Mouse (Mus musculus): Measurements from ENCODE around the gene Cox6a2. TPM values are rescaled to one million over a fixed set of nuclear protein-coding genes. Genes with fewer than 3 reads are reported as not detected.
"Not testable (repeated sequence)": the region's sequence is repeated elsewhere in the genome, so short reads cannot be mapped to it uniquely, and the experiment has no call there.

The Cox6a2 gene
- polyA plus RNA-seq, 1 experiment, result 7.2 TPM

DNA sequence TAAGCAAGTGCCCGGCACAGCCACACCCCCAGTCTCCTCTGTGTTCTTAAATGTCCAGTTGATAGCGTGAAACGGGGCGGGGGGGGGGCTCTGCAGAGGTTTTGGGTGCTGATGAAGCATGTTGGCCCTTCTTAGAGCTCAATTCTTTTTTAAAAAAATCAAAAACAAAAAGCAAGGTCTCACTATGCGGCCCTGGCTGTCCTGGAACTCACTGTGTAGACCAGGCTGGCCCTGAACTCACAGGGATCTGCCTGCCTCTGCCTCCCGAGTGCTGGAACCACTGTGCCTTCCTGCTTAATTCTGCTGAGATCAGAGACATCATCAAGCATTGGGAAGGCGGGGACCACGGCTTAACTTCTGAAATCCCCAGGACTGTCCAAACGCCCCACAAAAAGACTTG lies 4.6 kb downstream of the Cox6a2 start:
- TF ChIP-seq GATA1 (IDR thresholded peaks at IDR 0.05; ENCODE audit: borderline replicate concordance, low read length) (no peak), FLI1 (IDR thresholded peaks at IDR 0.05; ENCODE audit: low read length) (no peak)
- Histone ChIP-seq H3K27me3 (replicated peaks) (peaks cover 30% of the 10 kb centered on the region), H3K9me3 (no peaks in the 10 kb centered on the region), H3K4me1 (peaks cover 8% of the 10 kb centered on the region; the same call in 1 of the 2 replicates), H3K36me3 (replicated peaks; ENCODE audit: low read length) (no peaks in the 10 kb centered on the region), H3K4me3 (replicated peaks) (no peak overlapping the region)

DNA sequence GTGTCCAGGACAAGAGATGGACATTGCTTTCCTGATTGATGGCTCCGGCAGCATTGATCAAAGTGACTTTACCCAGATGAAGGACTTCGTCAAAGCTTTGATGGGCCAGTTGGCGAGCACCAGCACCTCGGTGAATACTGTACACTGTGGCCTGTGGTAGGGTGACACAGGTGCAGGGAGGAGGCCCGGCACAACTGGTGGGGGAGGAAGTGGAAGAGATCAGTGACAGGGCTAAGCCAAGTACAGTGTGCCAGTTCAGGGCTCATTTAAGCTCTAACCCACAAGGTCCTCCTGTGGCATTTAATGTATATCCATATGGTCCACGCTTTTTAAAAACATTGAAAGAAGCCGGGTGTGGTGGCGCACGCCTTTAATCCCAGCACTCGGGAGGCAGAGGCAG lies 24.5 kb downstream of the Cox6a2 start:
- H3K9me3 ChIP-seq, result no peaks in the 10 kb centered on the region
- H3K27me3 ChIP-seq (replicated peaks), result peaks cover 41% of the 10 kb centered on the region
- H3K36me3 ChIP-seq (replicated peaks; ENCODE audit: low read length), result no peaks in the 10 kb centered on the region
- no peak overlapping the region for H3K4me3 ChIP-seq (replicated peaks)
- peaks cover 20% of the 10 kb centered on the region for H3K4me1 ChIP-seq
- TF ChIP-seq GATA1 (IDR thresholded peaks at IDR 0.05; ENCODE audit: borderline replicate concordance, low read length) (no peak), FLI1 (IDR thresholded peaks at IDR 0.05; ENCODE audit: low read length) (no peak)

DNA sequence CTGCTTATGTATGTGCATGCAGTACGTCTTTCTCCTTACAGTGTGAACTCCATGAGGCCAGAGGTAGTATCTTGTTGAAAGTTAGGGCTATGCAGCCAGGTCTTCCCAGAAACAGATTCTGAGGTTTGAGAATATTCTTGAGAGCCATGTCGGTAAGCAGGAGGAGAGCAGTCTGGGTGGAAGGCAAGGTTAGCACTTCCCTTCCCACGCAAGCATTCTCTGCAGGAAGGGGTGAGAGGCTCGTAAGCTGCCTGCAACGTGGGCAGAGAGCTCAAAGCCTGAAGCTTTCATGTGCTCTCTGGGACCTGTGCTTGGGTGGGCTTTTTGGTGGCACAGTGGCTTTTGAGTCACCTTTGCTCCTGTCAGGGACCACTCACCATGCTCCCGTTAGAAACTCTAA lies 25.6 kb downstream of the Cox6a2 start:
- Histone ChIP-seq H3K36me3 (replicated peaks; ENCODE audit: low read length) (no peaks in the 10 kb centered on the region), H3K27me3 (replicated peaks) (peaks cover 37% of the 10 kb centered on the region), H3K4me3 (replicated peaks) (peak overlapping the region; percentile 71), H3K9me3 (no peaks in the 10 kb centered on the region), H3K4me1 (peaks cover 20% of the 10 kb centered on the region)
- TF ChIP-seq FLI1 (IDR thresholded peaks at IDR 0.05; ENCODE audit: low read length) (no peak), GATA1 (IDR thresholded peaks at IDR 0.05; ENCODE audit: borderline replicate concordance, low read length) (no peak)

DNA sequence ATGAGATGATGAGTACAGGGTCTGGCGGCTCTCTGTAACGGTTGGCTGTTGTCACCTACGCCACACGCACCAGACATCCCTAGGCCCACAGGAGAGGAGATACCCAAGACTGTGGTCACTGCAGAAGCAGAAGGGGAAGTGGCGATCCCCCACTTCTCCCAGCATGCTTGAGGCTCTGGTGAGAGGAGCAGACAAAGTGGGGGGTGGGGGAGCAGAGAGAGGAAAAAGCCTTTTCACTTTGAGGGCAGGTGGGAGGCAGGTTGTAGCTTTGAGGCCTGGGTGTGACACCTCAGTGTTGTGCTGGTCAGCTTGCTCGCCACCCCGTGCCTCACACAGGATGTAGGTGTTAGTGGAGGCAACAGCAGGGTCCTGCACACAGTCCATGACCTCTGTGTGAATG lies 26.1 kb downstream of the Cox6a2 start:
- H3K9me3 ChIP-seq, result no peaks in the 10 kb centered on the region
- H3K4me3 ChIP-seq (replicated peaks), result peak overlapping the region; percentile 71
- no peaks in the 10 kb centered on the region for H3K36me3 ChIP-seq (replicated peaks; ENCODE audit: low read length)
- H3K27me3 ChIP-seq (replicated peaks), result peaks cover 42% of the 10 kb centered on the region
- H3K4me1 ChIP-seq, result peaks cover 20% of the 10 kb centered on the region
- no peak for TF ChIP-seq GATA1 (IDR thresholded peaks at IDR 0.05; ENCODE audit: borderline replicate concordance, low read length)
- TF ChIP-seq FLI1 (IDR thresholded peaks at IDR 0.05; ENCODE audit: low read length), result no peak

DNA sequence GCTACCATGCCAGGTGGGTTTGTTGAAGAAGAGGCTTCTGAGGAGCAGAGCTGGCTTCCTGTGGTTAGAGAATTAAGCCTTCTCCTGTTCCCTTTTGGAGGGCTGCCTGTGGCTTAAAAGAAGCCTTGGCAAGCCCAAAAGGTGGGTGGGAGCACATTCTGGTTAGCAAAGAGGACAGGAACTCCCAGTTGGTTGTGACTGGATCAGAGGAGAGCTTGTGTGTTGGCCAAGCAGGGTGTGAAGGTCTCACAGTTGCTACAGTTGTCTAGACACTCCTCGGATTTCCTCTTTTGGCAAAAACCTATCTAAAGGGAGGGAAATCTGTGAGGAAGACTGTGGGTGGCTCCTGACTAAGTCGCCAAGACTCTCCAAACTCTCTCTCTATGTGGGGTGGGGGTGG lies 27.8 kb downstream of the Cox6a2 start:
- Histone ChIP-seq H3K4me3 (replicated peaks) (no peak overlapping the region), H3K36me3 (replicated peaks; ENCODE audit: low read length) (no peaks in the 10 kb centered on the region), H3K27me3 (replicated peaks) (peaks cover 44% of the 10 kb centered on the region), H3K4me1 (peaks cover 20% of the 10 kb centered on the region), H3K9me3 (no peaks in the 10 kb centered on the region)
- no peak for TF ChIP-seq FLI1 (IDR thresholded peaks at IDR 0.05; ENCODE audit: low read length)
- TF ChIP-seq GATA1 (IDR thresholded peaks at IDR 0.05; ENCODE audit: borderline replicate concordance, low read length), result no peak

DNA sequence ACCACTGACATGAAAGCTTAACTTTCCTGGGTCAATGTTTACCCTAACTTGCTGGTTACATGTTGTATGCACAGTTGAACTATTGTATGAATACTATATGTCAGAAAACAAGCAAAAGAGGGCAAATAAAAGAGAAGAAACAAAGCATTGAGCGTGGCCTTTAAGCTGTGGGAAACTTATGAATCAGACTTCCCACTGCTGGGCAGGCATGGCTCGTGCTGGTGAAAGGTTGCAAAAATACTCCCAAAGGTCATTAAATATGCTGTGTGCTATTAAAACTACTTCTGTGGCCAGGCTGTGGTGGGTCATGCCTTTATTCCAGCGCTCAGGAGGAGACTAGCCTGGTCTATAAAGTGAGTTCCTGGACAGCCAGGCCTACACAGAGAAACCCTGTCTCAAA lies 36.2 kb downstream of the Cox6a2 start:
- Histone ChIP-seq H3K36me3 (replicated peaks; ENCODE audit: low read length) (no peaks in the 10 kb centered on the region), H3K4me3 (replicated peaks) (no peak overlapping the region), H3K27me3 (replicated peaks) (peaks cover 12% of the 10 kb centered on the region), H3K9me3 (no peaks in the 10 kb centered on the region), H3K4me1 (no peaks in the 10 kb centered on the region)
- TF ChIP-seq GATA1 (IDR thresholded peaks at IDR 0.05; ENCODE audit: borderline replicate concordance, low read length), result no peak
- no peak for TF ChIP-seq FLI1 (IDR thresholded peaks at IDR 0.05; ENCODE audit: low read length)

DNA sequence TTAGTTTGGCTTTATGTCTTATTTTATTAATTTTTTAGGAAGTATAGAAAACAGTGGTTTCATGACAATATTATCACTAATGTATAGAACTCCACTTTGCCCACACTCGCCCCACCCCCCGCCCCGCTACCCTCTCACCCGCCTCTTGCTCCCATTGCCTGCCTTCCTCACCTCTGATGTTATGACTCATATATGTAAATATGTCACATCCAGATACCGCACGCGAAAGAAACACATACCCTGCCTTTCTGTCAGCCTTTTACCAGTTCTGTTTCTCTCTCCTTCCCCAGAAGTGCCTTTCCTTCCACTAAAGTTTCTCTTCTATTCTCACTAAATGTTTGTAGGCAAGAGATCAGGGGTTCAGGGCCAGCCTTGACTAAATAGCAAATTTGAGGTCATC lies 39.8 kb downstream of the Cox6a2 start:
- TF ChIP-seq FLI1 (IDR thresholded peaks at IDR 0.05; ENCODE audit: low read length), result no peak
- no peak for TF ChIP-seq GATA1 (IDR thresholded peaks at IDR 0.05; ENCODE audit: borderline replicate concordance, low read length)
- H3K36me3 ChIP-seq (replicated peaks; ENCODE audit: low read length), result no peaks in the 10 kb centered on the region
- H3K27me3 ChIP-seq (replicated peaks), result peaks cover 5% of the 10 kb centered on the region
- H3K9me3 ChIP-seq, result 0 out of 2 replicates have a peak, but pooled peaks cover 4% of the 10 kb centered on the region
- no peak overlapping the region for H3K4me3 ChIP-seq (replicated peaks)
- no peaks in the 10 kb centered on the region for H3K4me1 ChIP-seq

DNA sequence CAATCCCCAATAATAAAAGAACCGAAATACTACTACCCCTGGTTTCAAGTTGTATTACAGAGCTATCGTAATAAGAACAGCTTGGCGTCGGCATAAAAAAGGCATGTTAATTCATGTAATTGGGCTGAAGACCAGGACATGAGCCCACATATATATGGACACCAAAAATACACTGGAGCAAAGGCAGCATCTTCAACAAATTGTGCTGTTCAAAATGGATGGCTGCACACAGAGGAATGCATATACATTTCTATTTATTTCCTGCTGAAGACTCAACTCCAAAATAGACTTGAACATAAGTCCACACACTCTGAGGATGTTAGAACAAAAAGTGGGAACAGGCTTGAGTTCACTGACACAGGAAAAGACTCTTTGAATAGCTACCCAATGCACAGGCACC lies 42.2 kb downstream of the Cox6a2 start:
- Histone ChIP-seq H3K27me3 (replicated peaks) (peaks cover 3% of the 10 kb centered on the region), H3K9me3 (0 out of 2 replicates have a peak, but pooled peaks cover 4% of the 10 kb centered on the region), H3K36me3 (replicated peaks; ENCODE audit: low read length) (no peaks in the 10 kb centered on the region), H3K4me1 (no peaks in the 10 kb centered on the region), H3K4me3 (replicated peaks) (no peak overlapping the region)
- TF ChIP-seq FLI1 (IDR thresholded peaks at IDR 0.05; ENCODE audit: low read length) (no peak), GATA1 (IDR thresholded peaks at IDR 0.05; ENCODE audit: borderline replicate concordance, low read length) (no peak)

DNA sequence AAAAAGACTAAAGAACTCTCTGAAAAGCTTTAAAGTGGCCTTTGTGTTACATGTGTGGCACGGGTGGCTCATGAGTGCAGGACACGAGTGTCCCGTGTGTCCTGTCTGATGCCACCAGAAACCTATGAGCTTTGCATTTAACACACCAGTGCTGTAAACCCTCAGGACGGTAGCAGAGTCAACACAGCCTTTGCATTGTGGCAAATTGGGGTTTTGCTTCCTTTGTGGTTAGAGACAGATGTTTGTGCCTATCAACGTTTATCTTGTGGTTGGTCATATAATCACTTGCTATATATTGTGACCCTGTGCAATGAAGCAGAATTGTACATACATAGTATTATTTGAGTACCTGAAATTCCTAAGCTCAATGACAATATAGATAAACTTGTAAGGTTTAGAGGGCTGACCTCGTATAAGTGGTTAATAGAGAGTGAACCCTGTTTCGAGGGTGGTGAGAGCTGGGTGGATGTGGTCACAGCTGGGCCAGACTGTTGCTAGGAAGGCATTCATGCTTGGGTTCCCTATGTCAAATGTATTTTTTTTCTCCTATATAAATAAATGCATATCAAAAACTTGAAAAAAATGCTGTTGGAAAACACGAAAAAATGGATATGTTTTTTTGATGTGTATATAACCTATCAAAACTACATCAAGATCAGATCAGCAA lies 47.4 kb downstream of the Cox6a2 start:
- not testable (repeated sequence) for H3K36me3 ChIP-seq (replicated peaks; ENCODE audit: low read length); H3K27me3 ChIP-seq (replicated peaks); H3K4me1 ChIP-seq; H3K4me3 ChIP-seq (replicated peaks); H3K9me3 ChIP-seq

Other genes with a start within 250 kb of the Cox6a2 start
- 25.6 and 318 TPM in 2 replicates for gene Fus, start 238.9 kb downstream of the Cox6a2 start, polyA plus RNA-seq (2012; ENCODE audit: insufficient read depth, low replicate concordance)
- 1.1 and 17.0 TPM in 2 replicates for gene Pycard, start 212.5 kb downstream of the Cox6a2 start, polyA plus RNA-seq (2012; ENCODE audit: insufficient read depth, low replicate concordance)
- 0.50 TPM in 1 of 2 replicates, not detected in the other for gene Trim72, start 202.4 kb downstream of the Cox6a2 start, polyA plus RNA-seq (2012; ENCODE audit: insufficient read depth, low replicate concordance)
- 0.69 and 6.0 TPM in 2 replicates for gene Itgam, start 143.7 kb downstream of the Cox6a2 start, polyA plus RNA-seq (2012; ENCODE audit: insufficient read depth, low replicate concordance)
- not detected in 2 replicates for gene Gm49368, start 143.7 kb downstream of the Cox6a2 start, polyA plus RNA-seq (2012; ENCODE audit: insufficient read depth, low replicate concordance)
- not detected in 2 replicates for gene Itgax, start 76.8 kb downstream of the Cox6a2 start, polyA plus RNA-seq (2012; ENCODE audit: insufficient read depth, low replicate concordance)
- 0.26 TPM in 1 of 2 replicates, not detected in the other for gene Itgad, start 52.0 kb downstream of the Cox6a2 start, polyA plus RNA-seq (2012; ENCODE audit: insufficient read depth, low replicate concordance)
- 23.8 and 36.6 TPM in 2 replicates for gene Armc5, start 31.0 kb upstream of the Cox6a2 start, polyA plus RNA-seq (2012; ENCODE audit: insufficient read depth, low replicate concordance)
- 0.97 and 1.2 TPM in 2 replicates for gene 9130023H24Rik, start 31.6 kb upstream of the Cox6a2 start, polyA plus RNA-seq (2012; ENCODE audit: insufficient read depth, low replicate concordance)
- 12.9 TPM in 2 replicates for gene Tgfb1i1, start 40.4 kb upstream of the Cox6a2 start, polyA plus RNA-seq (2012; ENCODE audit: insufficient read depth, low replicate concordance)
- not detected in 2 replicates for gene Slc5a2, start 59.3 kb upstream of the Cox6a2 start, polyA plus RNA-seq (2012; ENCODE audit: insufficient read depth, low replicate concordance)
- 17.4 and 21.3 TPM in 2 replicates for gene BC017158, start 91.8 kb upstream of the Cox6a2 start, polyA plus RNA-seq (2012; ENCODE audit: insufficient read depth, low replicate concordance)
- gene Rgs10, start 212.4 kb upstream of the Cox6a2 start, polyA plus RNA-seq (2012; ENCODE audit: insufficient read depth, low replicate concordance), result 650 and 1,157 TPM in 2 replicates